Mouse (Mus musculus): ENCODE data around the gene Actl7b. TPM values are rescaled to one million over a fixed set of nuclear protein-coding genes. Genes with fewer than 3 reads are reported as not detected.

Gene Actl7b
- total and polyA plus RNA-seq, 2 experiments, result not detected

DNA sequence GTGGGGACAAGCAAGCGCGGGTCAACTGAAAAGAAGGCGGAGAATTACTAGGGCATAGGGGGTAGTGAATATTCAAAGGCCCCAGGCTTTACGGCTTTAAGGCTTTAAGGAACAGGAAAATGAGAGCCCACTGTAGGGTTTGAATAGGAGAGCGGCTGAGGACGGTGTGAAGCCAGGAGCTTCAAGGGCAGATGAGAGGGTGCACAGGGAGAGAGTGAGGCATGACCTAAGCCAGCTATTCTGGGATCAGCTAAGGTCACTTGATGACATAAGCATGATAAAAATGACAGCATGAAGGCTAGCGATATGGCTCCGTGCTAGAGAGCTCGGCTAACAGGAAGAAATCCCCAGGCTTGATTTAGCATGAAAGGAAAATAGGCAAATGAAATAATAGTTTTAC lies 21.8 kb downstream of the Actl7b start:
- 68% methylated on average over 9 of the region's 9 CpGs for WGBS
- Histone ChIP-seq H3K79me2 (ENCODE audit: control insufficient read depth, insufficient read depth, low read length) (no peaks in the 10 kb centered on the region), H3K9ac (ENCODE audit: low read depth, low read length) (no peak overlapping the region), H3K27ac (replicated peaks; ENCODE audit: insufficient read depth, low read depth, low read length) (no peak overlapping the region), H3K36me3 (ENCODE audit: control insufficient read depth, insufficient read depth, low read length) (no peaks in the 10 kb centered on the region), H3K4me1 (ENCODE audit: control insufficient read depth, insufficient read depth, low read length) (no peaks in the 10 kb centered on the region), H3K27me3 (ENCODE audit: control insufficient read depth, insufficient read depth, low read length) (no peaks in the 10 kb centered on the region), H3K4me3 (ENCODE audit: insufficient read depth, low read depth, low read length) (no peak overlapping the region)
- TF ChIP-seq POLR2A (IDR thresholded peaks at IDR 0.05; ENCODE audit: extremely low read depth, insufficient read depth, low read length), result no peak
- DNase-seq (ENCODE audit: extremely low read depth, low read depth, low spot score), result no peak

- Histone ChIP-seq H3K27ac (replicated peaks; ENCODE audit: insufficient read depth, low read depth, low read length) (no peak overlapping the region), H3K9ac (ENCODE audit: low read depth, low read length) (no peak overlapping the region), H3K36me3 (ENCODE audit: control insufficient read depth, insufficient read depth, low read length) (no peaks in the 10 kb centered on the region), H3K79me2 (ENCODE audit: control insufficient read depth, insufficient read depth, low read length) (no peaks in the 10 kb centered on the region), H3K4me1 (ENCODE audit: control insufficient read depth, insufficient read depth, low read length) (no peaks in the 10 kb centered on the region), H3K27me3 (ENCODE audit: control insufficient read depth, insufficient read depth, low read length) (no peaks in the 10 kb centered on the region), H3K4me3 (ENCODE audit: insufficient read depth, low read depth, low read length) (no peak overlapping the region)
- no peak for TF ChIP-seq POLR2A (IDR thresholded peaks at IDR 0.05; ENCODE audit: extremely low read depth, insufficient read depth, low read length)
- TF ChIP-seq CTCF (IDR thresholded peaks at IDR 0.05; ENCODE audit: low read depth, low read length), result no peak
- DNase-seq (ENCODE audit: extremely low read depth, low read depth, low spot score), result no peak
- 78% methylated on average over 12 of the region's 12 CpGs for WGBS
These were observed 22.4 kb downstream of the Actl7b start for GRCm38 (mm10) chr4:56718573-56719442.

- TF ChIP-seq CTCF (IDR thresholded peaks at IDR 0.05; ENCODE audit: low read depth, low read length) (no peak), POLR2A (IDR thresholded peaks at IDR 0.05; ENCODE audit: extremely low read depth, insufficient read depth, low read length) (no peak)
- WGBS, result 76% methylated on average over 3 of the region's 3 CpGs
- Histone ChIP-seq H3K9ac (ENCODE audit: low read depth, low read length) (no peak overlapping the region), H3K27ac (replicated peaks; ENCODE audit: insufficient read depth, low read depth, low read length) (no peak overlapping the region), H3K36me3 (ENCODE audit: control insufficient read depth, insufficient read depth, low read length) (no peaks in the 10 kb centered on the region), H3K4me3 (ENCODE audit: insufficient read depth, low read depth, low read length) (no peak overlapping the region), H3K27me3 (ENCODE audit: control insufficient read depth, insufficient read depth, low read length) (no peaks in the 10 kb centered on the region), H3K4me1 (ENCODE audit: control insufficient read depth, insufficient read depth, low read length) (no peaks in the 10 kb centered on the region), H3K79me2 (ENCODE audit: control insufficient read depth, insufficient read depth, low read length) (no peaks in the 10 kb centered on the region)
- no peak for DNase-seq (ENCODE audit: extremely low read depth, low read depth, low spot score)
These were observed 23.3 kb downstream of the Actl7b start for GRCm38 (mm10) chr4:56717932-56718331.

DNA sequence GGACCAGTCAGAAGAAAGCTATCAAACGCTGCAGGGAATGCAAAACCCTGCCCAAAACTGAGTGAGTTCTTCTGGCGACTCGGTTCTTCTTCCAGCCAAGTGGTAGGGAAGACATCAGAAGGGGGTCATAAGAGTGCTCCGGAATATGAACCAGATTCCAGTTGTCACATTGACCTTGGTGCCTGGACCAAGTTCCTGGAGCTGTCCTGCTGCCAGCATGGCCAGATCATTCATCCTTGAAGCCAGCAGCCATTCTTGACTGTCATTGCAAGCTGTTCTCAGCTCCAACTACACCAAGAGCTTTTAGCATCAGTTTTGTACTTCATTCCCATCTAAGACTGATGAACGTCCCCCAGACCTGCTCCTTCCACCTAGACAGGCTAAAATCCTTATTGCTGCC lies 24.4 kb downstream of the Actl7b start:
- no peak for DNase-seq (ENCODE audit: extremely low read depth, low read depth, low spot score)
- Histone ChIP-seq H3K36me3 (ENCODE audit: control insufficient read depth, insufficient read depth, low read length) (no peaks in the 10 kb centered on the region), H3K79me2 (ENCODE audit: control insufficient read depth, insufficient read depth, low read length) (no peaks in the 10 kb centered on the region), H3K27ac (replicated peaks; ENCODE audit: insufficient read depth, low read depth, low read length) (no peak overlapping the region), H3K4me1 (ENCODE audit: control insufficient read depth, insufficient read depth, low read length) (no peaks in the 10 kb centered on the region), H3K4me3 (ENCODE audit: insufficient read depth, low read depth, low read length) (no peak overlapping the region), H3K9ac (ENCODE audit: low read depth, low read length) (no peak overlapping the region), H3K27me3 (ENCODE audit: control insufficient read depth, insufficient read depth, low read length) (no peaks in the 10 kb centered on the region)
- TF ChIP-seq CTCF (IDR thresholded peaks at IDR 0.05; ENCODE audit: low read depth, low read length) (no peak), POLR2A (IDR thresholded peaks at IDR 0.05; ENCODE audit: extremely low read depth, insufficient read depth, low read length) (no peak)
- WGBS, result 60% methylated on average over 5 of the region's 5 CpGs

DNA sequence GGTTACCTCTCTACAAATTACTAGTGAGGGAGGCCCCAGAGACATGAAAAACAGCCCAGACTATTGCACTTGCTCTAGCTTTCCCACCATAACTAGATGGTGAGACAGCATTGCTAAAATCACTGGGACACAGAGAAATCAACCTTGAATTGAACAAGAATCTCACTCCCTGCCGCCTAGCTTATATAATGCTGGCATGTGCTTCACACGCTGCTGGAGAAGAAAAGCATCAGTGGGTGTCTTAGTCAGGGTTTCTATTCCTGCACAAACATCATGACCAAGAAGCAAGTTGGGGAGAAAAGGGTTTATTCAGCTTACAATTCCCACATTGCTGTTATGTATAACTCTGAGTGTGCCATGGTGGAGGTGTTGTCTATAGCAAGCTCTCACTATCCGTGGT lies 28.1 kb downstream of the Actl7b start:
- Histone ChIP-seq H3K4me1 (ENCODE audit: control insufficient read depth, insufficient read depth, low read length) (no peaks in the 10 kb centered on the region), H3K79me2 (ENCODE audit: control insufficient read depth, insufficient read depth, low read length) (no peaks in the 10 kb centered on the region), H3K4me3 (ENCODE audit: insufficient read depth, low read depth, low read length) (no peak overlapping the region), H3K36me3 (ENCODE audit: control insufficient read depth, insufficient read depth, low read length) (no peaks in the 10 kb centered on the region), H3K27me3 (ENCODE audit: control insufficient read depth, insufficient read depth, low read length) (no peaks in the 10 kb centered on the region), H3K27ac (replicated peaks; ENCODE audit: insufficient read depth, low read depth, low read length) (no peak overlapping the region), H3K9ac (ENCODE audit: low read depth, low read length) (no peak overlapping the region)
- 87% methylated on average over 3 of the region's 3 CpGs for WGBS
- DNase-seq (ENCODE audit: extremely low read depth, low read depth, low spot score), result no peak
- TF ChIP-seq POLR2A (IDR thresholded peaks at IDR 0.05; ENCODE audit: extremely low read depth, insufficient read depth, low read length) (no peak), CTCF (IDR thresholded peaks at IDR 0.05; ENCODE audit: low read depth, low read length) (no peak)

GRCm38 (mm10) chr4:56702234-56702633 lies 39.0 kb downstream of the Actl7b start:
- 18% methylated on average over 10 of the region's 10 CpGs for whole genome bisulfite sequencing
- no peak overlapping the region for H3K4me3 ChIP-seq (ENCODE audit: insufficient read depth, low read depth, low read length)
- H3K27me3 ChIP-seq (ENCODE audit: control insufficient read depth, insufficient read depth, low read length), result no peaks in the 10 kb centered on the region
- no peaks in the 10 kb centered on the region for H3K4me1 ChIP-seq (ENCODE audit: control insufficient read depth, insufficient read depth, low read length)
- H3K27ac ChIP-seq (replicated peaks; ENCODE audit: insufficient read depth, low read depth, low read length), result no peak overlapping the region
- TF ChIP-seq CTCF (IDR thresholded peaks at IDR 0.05; ENCODE audit: low read depth, low read length) (no peak), POLR2A (IDR thresholded peaks at IDR 0.05; ENCODE audit: extremely low read depth, insufficient read depth, low read length) (no peak)
- H3K9ac ChIP-seq (ENCODE audit: low read depth, low read length), result no peak overlapping the region
- no peak for DNase-seq (ENCODE audit: extremely low read depth, low read depth, low spot score)
- H3K36me3 ChIP-seq (ENCODE audit: control insufficient read depth, insufficient read depth, low read length), result no peaks in the 10 kb centered on the region
- H3K79me2 ChIP-seq (ENCODE audit: control insufficient read depth, insufficient read depth, low read length), result no peaks in the 10 kb centered on the region

Measured in liver, adult 2 months (tissue).